Mouse (Mus musculus) small intestine, adult 2 months (tissue): ENCODE results near the gene Cdkl5.

ENCODE experiments used
- CTCF ChIP-seq: fragments of 200-500 bp; IDR thresholded peaks from 2 replicates; pipeline ENCODE4 v1.5.1; 2012; ENCODE audit warnings: low read depth, mild to moderate bottlenecking, control low read depth, inconsistent platforms, low read length, moderate library complexity, mixed read lengths; ENCODE audit not compliant: insufficient replicate concordance, insufficient read length; ENCODE audit errors: extremely low read depth
- POLR2A ChIP-seq: fragments of 200-500 bp; IDR thresholded peaks from 2 replicates; pipeline ENCODE4 v1.6.1; 2012; ENCODE audit warnings: low read depth, mild to moderate bottlenecking, control low read depth, inconsistent platforms, low read length, moderate library complexity

DNA sequence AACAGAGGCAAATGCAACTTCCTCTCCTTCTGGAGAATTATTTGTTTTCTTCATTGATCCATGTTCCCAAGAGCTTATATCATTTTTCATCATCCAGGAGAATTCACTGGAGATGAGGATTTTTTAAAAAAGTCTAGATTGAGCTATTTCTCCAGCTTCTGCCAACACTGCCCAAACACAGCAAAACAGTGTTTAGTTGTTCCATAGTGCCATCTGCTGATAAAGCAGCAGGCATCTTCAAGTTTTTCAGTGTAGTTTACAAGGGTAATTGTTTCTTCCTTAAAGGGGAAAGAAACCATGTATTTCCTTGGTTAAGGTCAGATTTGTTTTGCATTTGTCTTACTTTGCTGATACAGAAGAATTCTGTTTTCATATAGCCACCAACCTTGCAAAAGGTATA is 35.7 kb upstream of the Cdkl5 start:
- TF ChIP-seq CTCF, result no peak
- no peak for TF ChIP-seq POLR2A
